Mouse (Mus musculus): Measurements from ENCODE around the gene Abhd14a.

- TF ChIP-seq GATA1 (IDR thresholded peaks at IDR 0.05; ENCODE audit: borderline replicate concordance, low read length) (no peak), FLI1 (IDR thresholded peaks at IDR 0.05; ENCODE audit: low read length) (no peak)
These were observed 21.8 kb upstream of the Abhd14a start for GRCm38 (mm10) chr9:106469317-106469716.
